Mouse (Mus musculus) stomach, embryonic 14.5 days (tissue): ENCODE results near the gene Pcnx4. TPM values are rescaled to one million over a fixed set of nuclear protein-coding genes. Genes with fewer than 3 reads are reported as not detected.
"Not testable (repeated sequence)": the region's sequence is repeated elsewhere in the genome, so short reads cannot be mapped to it uniquely, and the experiment has no call there.

Experiments
- ATAC-seq: fragments of 200-750 bp; cut with Nextera tagmentation; 2 replicates; pipeline ENCODE4 v1.8.0; 2017; ENCODE audit warnings: low read depth, moderate TSS enrichment; ENCODE audit not compliant: insufficient number of reproducible peaks, insufficient read depth, low FRiP score
- H3K27ac ChIP-seq: fragments of 300-500 bp; sonication (generic); 2 replicates; pipeline ENCODE4 v1.5.1; 2014; ENCODE audit warnings: mild to moderate bottlenecking, low read length, moderate library complexity, mixed read lengths
- H3K27me3 ChIP-seq: fragments of 300-500 bp; sonication (generic); 2 replicates; pipeline ENCODE4 v1.6.1; 2014; ENCODE audit warnings: low read length, control low read depth, mixed read lengths; ENCODE audit not compliant: control insufficient read depth, insufficient read depth
- H3K36me3 ChIP-seq: fragments of 300-500 bp; sonication (generic); 2 replicates; pipeline ENCODE4 v1.6.1; 2014; ENCODE audit warnings: mild to moderate bottlenecking, control low read depth, low read length, moderate library complexity, mixed read lengths; ENCODE audit not compliant: control insufficient read depth, insufficient read depth
- H3K4me1 ChIP-seq: fragments of 300-500 bp; sonication (generic); 2 replicates; pipeline ENCODE4 v1.6.1; 2014; ENCODE audit warnings: low read length, control low read depth, mixed read lengths; ENCODE audit not compliant: control insufficient read depth, insufficient read depth
- H3K4me2 ChIP-seq: fragments of 300-500 bp; sonication (generic); replicated peaks from 2 replicates; pipeline ENCODE4 v1.6.1; 2014; ENCODE audit warnings: low read depth, low read length, control low read depth
- H3K4me3 ChIP-seq: fragments of 300-500 bp; sonication (generic); 2 replicates; pipeline ENCODE4 v1.5.1; 2014; ENCODE audit warnings: low read depth, low read length, control low read depth
- H3K9ac ChIP-seq: fragments of 300-500 bp; sonication (generic); replicated peaks from 2 replicates; pipeline ENCODE4 v1.6.1; 2014; ENCODE audit warnings: low read depth, mild to moderate bottlenecking, control low read depth, low read length, moderate library complexity, mixed read lengths
- H3K9me3 ChIP-seq: fragments of 300-500 bp; sonication (generic); 2 replicates; pipeline ENCODE4 v1.6.1; 2016; ENCODE audit warnings: low read depth, low read length, control low read depth; ENCODE audit not compliant: control insufficient read depth
- WGBS: fragments of 180-500 bp; shearing (Covaris S2); extraction: QIAGEN DNeasy Blood & Tissue Kit; methylation state at CpG from one replicate; pipeline ENCODE4 v1.1.7; 2014; 5-methylcytosine and 5-hydroxymethylcytosine counted together
- polyA plus RNA-seq: library from polyadenylated mRNA; unstranded; fragments of >200 nt; fragmentation: Nextera tagmentation; extraction: Ambion mirVana; gene quantifications from 2 replicates; pipeline ENCODE4 v1.2.1, GENCODE M21; 2014

Gene Pcnx4
- polyA plus RNA-seq, 1 experiment from 2014 or later = 12.2 TPM

DNA sequence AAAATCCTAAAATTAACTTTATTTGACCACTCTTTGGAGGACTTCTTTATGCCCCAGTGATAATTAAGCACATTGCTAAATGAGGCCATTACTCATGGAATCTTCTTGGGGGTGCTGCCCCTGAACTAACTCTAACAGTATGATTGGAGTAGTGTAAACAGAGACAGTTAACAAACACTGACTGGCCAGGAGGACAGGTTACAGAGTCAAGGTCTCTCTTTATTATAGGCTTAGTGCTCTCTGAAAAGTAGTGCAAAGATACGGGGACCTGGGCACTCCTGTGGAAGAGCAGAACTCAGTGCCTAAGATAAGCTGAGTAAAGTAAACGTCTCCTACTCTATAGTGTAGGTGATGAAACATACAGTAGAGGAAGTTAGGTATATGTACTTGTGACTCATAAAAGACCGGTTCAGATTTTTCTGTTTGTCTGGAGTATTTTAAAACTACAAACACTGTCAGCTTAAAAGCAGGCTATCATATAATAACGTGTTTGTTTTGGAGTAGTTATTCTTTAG lies 28.2 kb downstream of the Pcnx4 start:
- no peak overlapping the region for H3K4me3 ChIP-seq
- H3K9ac ChIP-seq = no peak overlapping the region
- H3K9me3 ChIP-seq = no peaks in the 10 kb centered on the region
- ATAC-seq = 0 out of 2 replicates have a peak, but pooled peaks have one; percentile 14
- H3K4me2 ChIP-seq = no peak overlapping the region
- H3K36me3 ChIP-seq = no peaks in the 10 kb centered on the region
- 71% methylated on average over 4 of the region's 4 CpGs for WGBS
- no peak overlapping the region for H3K27ac ChIP-seq
- H3K27me3 ChIP-seq = no peaks in the 10 kb centered on the region
- H3K4me1 ChIP-seq = no peaks in the 10 kb centered on the region

DNA sequence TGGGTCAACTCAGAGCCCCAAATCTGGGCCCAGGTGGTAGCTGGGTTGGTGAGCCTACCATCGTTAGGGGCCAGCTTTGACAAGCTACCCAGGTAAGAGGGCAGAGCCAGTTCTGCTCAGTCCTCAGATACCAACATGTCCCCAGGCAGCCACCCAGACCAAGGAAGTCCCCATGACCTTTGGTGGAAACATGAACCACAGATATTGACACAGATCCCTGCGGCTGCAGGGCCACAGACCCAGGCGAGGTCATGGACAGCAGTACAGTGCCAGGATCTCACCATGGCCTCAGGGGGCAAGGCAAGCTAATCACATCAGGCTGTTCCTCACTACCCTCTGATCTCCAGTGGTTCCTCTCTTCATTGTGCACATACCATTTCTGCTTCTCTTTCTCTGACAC lies 45.8 kb downstream of the Pcnx4 start:
- H3K9ac ChIP-seq = no peak overlapping the region
- H3K27ac ChIP-seq = no peak overlapping the region
- ATAC-seq = no peak
- peaks cover 3% of the 10 kb centered on the region; the same call in 1 of the 2 replicates for H3K36me3 ChIP-seq
- no peak overlapping the region for H3K4me2 ChIP-seq
- H3K4me3 ChIP-seq = no peak overlapping the region
- H3K9me3 ChIP-seq = no peaks in the 10 kb centered on the region
- no peaks in the 10 kb centered on the region for H3K4me1 ChIP-seq
- WGBS = 92% methylated on average over 3 of the region's 3 CpGs
- H3K27me3 ChIP-seq = no peaks in the 10 kb centered on the region

DNA sequence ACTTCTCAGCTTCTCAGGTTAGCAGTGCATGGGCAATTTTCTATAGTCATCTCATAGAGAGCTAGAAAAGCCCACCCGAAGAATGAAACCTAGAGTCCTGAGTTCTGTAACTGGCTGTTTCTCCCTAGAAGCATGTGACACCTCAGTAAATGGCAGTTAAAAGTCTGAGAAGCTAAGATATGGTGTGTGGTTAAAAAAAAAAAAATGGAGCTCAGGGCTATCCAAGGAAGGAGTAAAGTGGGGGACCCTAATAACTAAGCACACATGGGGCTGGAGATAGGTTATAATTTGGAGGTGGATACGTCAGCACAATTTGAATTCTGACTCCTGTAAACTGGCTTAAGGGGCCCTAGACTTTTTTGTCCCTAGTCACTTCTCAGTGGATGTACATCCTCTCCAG lies 46.9 kb downstream of the Pcnx4 start:
- H3K4me2 ChIP-seq = no peak overlapping the region
- no peaks in the 10 kb centered on the region for H3K4me1 ChIP-seq
- H3K27ac ChIP-seq = no peak overlapping the region
- H3K36me3 ChIP-seq = peaks cover 3% of the 10 kb centered on the region; the same call in 1 of the 2 replicates
- WGBS = 99% methylated on average over 2 of the region's 2 CpGs
- H3K9me3 ChIP-seq = no peaks in the 10 kb centered on the region
- no peak overlapping the region for H3K4me3 ChIP-seq
- ATAC-seq = no peak
- H3K27me3 ChIP-seq = no peaks in the 10 kb centered on the region
- no peak overlapping the region for H3K9ac ChIP-seq

DNA sequence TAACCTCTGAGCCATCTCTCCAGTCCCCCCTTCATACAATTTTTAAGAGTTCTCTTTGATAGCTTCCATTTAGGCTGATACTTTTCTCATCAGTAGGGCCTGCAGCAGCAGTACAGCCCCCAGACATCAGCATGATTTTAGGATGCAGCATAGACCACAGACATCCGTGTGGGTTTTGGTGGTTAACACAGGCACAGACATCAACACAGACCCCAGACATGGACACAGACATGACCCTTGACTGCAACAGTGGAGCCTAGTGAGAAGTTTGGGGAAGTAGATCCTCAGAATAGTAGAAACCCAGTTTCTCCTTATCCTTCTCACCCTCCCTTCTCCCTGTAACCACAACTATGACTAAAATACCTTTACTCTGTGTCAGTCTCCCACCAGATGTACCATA lies 49.2 kb downstream of the Pcnx4 start:
- Histone ChIP-seq H3K9me3 (no peaks in the 10 kb centered on the region), H3K27ac (no peak overlapping the region)
- 94% methylated on average over 1 of the region's 1 CpGs for WGBS

DNA sequence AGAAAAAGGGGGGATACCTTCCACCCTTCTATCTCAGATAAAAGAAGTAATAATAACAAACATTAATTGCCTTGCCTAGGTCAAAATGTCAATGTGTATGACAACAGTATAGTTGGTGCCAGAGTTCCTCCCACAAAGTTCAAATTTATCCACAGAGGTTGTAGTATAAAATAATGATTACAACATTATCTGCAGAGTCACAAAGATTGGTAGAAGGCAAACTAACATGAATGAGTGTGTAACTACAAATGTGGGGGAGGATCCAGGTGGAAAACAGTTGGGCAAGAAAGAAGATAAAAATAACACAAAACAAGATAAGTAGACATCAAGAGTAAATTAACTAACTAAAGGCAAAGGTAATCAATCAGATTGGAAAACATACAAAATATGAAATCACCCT lies 56.8 kb downstream of the Pcnx4 start:
- H3K4me3 ChIP-seq = no peak overlapping the region
- no peak overlapping the region for H3K27ac ChIP-seq
- no peaks in the 10 kb centered on the region for H3K36me3 ChIP-seq
- no peak for ATAC-seq
- no peaks in the 10 kb centered on the region for H3K9me3 ChIP-seq
- no peak overlapping the region for H3K4me2 ChIP-seq
- no peaks in the 10 kb centered on the region for H3K27me3 ChIP-seq
- H3K9ac ChIP-seq = no peak overlapping the region
- H3K4me1 ChIP-seq = no peaks in the 10 kb centered on the region

More for the DNA sequence above, 49.2 kb downstream of the Pcnx4 start:
- Histone ChIP-seq H3K27me3 (no peaks in the 10 kb centered on the region), H3K36me3 (0 out of 2 replicates have a peak, but pooled peaks cover under 1% of the 10 kb centered on the region), H3K4me1 (no peaks in the 10 kb centered on the region), H3K4me2 (no peak overlapping the region), H3K9ac (no peak overlapping the region), H3K4me3 (no peak overlapping the region)
- ATAC-seq = no peak

DNA sequence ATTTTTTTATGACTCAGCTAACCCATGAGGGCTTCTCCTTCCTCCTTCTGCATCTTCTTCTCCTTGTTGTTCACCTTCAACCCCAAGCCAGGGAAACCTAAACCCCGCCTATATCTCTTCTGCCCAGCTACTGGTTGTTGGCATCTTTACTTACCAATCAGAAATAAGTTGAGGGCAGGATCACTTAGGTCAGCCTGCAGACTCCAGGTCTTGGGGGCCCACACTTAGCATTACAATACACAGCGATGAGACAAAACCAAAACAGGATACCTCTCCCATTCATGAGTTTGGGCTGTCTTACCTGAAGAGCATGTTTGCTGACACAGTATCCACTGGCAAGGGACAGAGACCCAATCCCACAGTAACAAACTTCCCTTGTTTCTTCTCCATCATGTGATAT lies 57.8 kb downstream of the Pcnx4 start:
- H3K4me1 ChIP-seq = no peaks in the 10 kb centered on the region
- H3K27ac ChIP-seq = no peak overlapping the region
- H3K4me2 ChIP-seq = no peak overlapping the region
- H3K9me3 ChIP-seq = no peaks in the 10 kb centered on the region
- no peaks in the 10 kb centered on the region for H3K36me3 ChIP-seq
- 65% methylated on average over 2 of the region's 2 CpGs for WGBS
- no peaks in the 10 kb centered on the region for H3K27me3 ChIP-seq
- no peak overlapping the region for H3K9ac ChIP-seq
- no peak for ATAC-seq
- no peak overlapping the region for H3K4me3 ChIP-seq

DNA sequence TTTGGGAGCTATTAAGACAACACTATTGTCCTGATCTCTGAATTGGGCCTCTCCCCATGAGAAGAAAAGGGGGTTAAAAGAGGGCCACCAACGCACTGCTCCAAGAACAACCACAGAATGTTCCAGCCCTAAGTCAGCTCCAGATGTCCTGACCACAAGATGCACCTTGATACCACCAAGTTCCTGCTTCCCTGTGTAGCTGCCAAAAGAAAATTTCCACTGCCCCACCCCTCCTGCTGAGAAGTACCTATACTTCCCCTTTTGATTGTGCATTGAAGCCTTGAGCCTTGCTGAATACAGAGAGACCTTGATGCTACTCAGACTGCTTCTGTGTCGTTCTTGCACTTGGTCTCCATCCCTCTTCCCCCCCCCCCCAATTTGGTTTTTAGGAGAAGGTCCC lies 62.5 kb downstream of the Pcnx4 start:
- H3K27ac ChIP-seq, H3K9me3 ChIP-seq, H3K4me3 ChIP-seq, H3K4me1 ChIP-seq, H3K4me2 ChIP-seq, H3K36me3 ChIP-seq, H3K9ac ChIP-seq, H3K27me3 ChIP-seq, ATAC-seq: not testable (repeated sequence)
- WGBS = 82% methylated on average over 2 of the region's 2 CpGs

DNA sequence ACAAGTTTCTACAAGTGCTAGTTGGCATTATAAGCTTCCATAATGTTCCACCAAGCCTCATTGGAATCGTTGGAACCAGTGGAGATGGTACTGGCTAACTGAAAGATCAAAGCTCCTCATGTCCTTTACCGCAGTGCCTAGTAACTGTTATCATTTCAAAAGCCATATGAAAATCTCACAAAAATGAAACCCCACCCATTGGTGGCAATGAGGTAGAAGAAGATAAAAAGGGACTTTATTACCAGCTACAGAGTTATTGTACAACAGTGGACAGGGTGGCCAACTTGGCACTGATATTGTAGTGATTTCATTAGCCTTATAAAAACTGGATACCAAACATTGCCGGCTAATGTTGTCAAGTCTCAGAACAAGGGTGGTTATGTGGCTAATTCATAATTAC lies 75.9 kb downstream of the Pcnx4 start:
- Histone ChIP-seq H3K9ac (no peak overlapping the region), H3K36me3 (no peaks in the 10 kb centered on the region), H3K27ac (no peak overlapping the region), H3K27me3 (no peaks in the 10 kb centered on the region), H3K4me3 (no peak overlapping the region), H3K4me1 (no peaks in the 10 kb centered on the region), H3K9me3 (no peaks in the 10 kb centered on the region), H3K4me2 (no peak overlapping the region)
- no peak for ATAC-seq
- 91% methylated on average over 3 of the region's 3 CpGs for WGBS

DNA sequence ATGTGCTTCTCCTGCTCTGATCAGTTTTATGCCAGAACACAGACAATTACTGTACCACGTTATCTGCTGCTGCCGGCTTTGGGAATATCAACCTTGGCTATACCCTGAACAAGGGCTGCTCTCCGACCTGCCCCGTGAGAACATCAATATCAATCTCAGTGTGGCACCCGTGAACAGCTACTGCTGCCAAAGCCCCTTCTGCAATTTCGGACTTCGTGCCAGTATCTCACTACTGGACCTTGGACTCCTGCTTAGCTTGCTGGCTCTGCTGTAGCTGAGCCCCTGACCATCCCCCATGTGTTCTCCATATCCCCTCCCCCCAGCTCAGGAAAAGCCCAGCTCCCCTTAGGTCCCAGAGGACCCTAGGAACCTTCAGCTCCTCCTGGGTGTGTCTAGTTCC lies 84.7 kb downstream of the Pcnx4 start:
- no peak for ATAC-seq
- Histone ChIP-seq H3K4me1 (no peaks in the 10 kb centered on the region), H3K27ac (no peak overlapping the region), H3K4me3 (no peak overlapping the region), H3K4me2 (no peak overlapping the region), H3K9me3 (no peaks in the 10 kb centered on the region), H3K27me3 (no peaks in the 10 kb centered on the region), H3K9ac (no peak overlapping the region), H3K36me3 (no peaks in the 10 kb centered on the region)
- 87% methylated on average over 7 of the region's 7 CpGs for WGBS
